Mouse (Mus musculus) forebrain, embryonic 15.5 days (tissue): ENCODE results near the gene Ufsp2. TPM values are rescaled to one million over a fixed set of nuclear protein-coding genes. Genes with fewer than 3 reads are reported as not detected.

Source experiments
- ATAC-seq: fragments of 200-750 bp; cut with Nextera tagmentation; replicated peaks from 2 replicates; pipeline ENCODE4 v1.8.0; 2017; ENCODE audit warnings: mild to moderate bottlenecking, moderate TSS enrichment, moderate library complexity
- H3K27ac ChIP-seq: fragments of 300-500 bp; sonication (generic); replicated peaks from 2 replicates; pipeline ENCODE4 v1.5.1; 2015; ENCODE audit warnings: mild to moderate bottlenecking, inconsistent platforms
- H3K27me3 ChIP-seq: fragments of 300-500 bp; sonication (generic); 2 replicates; pipeline ENCODE4 v1.6.1; 2015; ENCODE audit warnings: inconsistent platforms
- H3K36me3 ChIP-seq: fragments of 300-500 bp; sonication (generic); 2 replicates; pipeline ENCODE4 v1.6.1; 2015; ENCODE audit warnings: mild to moderate bottlenecking, inconsistent platforms
- H3K4me1 ChIP-seq: fragments of 300-500 bp; sonication (generic); 2 replicates; pipeline ENCODE4 v1.6.1; 2015; ENCODE audit warnings: inconsistent platforms
- H3K4me2 ChIP-seq: fragments of 300-500 bp; sonication (generic); replicated peaks from 2 replicates; pipeline ENCODE4 v1.6.1; 2015; ENCODE audit warnings: mild to moderate bottlenecking, inconsistent platforms
- H3K4me3 ChIP-seq: fragments of 300-500 bp; sonication (generic); 2 replicates; pipeline ENCODE4 v1.5.1; 2015; ENCODE audit warnings: mild to moderate bottlenecking, inconsistent platforms
- H3K9ac ChIP-seq: fragments of 300-500 bp; sonication (generic); replicated peaks from 2 replicates; pipeline ENCODE4 v1.6.1; 2015; ENCODE audit warnings: mild to moderate bottlenecking, inconsistent platforms
- H3K9me3 ChIP-seq: fragments of 300-500 bp; sonication (generic); 2 replicates; pipeline ENCODE4 v1.6.1; 2016; ENCODE audit warnings: inconsistent platforms
- WGBS: fragments of 180-500 bp; shearing (Covaris S2); methylation state at CpG from one replicate; pipeline ENCODE4 v1.1.7; 2015; ENCODE audit warnings: mixed read lengths; 5-methylcytosine and 5-hydroxymethylcytosine counted together
- polyA plus RNA-seq: library from polyadenylated mRNA; unstranded; fragments of >200 nt; fragmentation: Nextera tagmentation; extraction: Ambion mirVana; gene quantifications from 2 replicates; pipeline ENCODE4 v1.2.1, GENCODE M21; 2015

The Ufsp2 gene
- polyA plus RNA-seq, 1 experiment from 2014 or later: 60.9 TPM

- Histone ChIP-seq H3K36me3 (no peaks in the 10 kb centered on the region), H3K4me1 (no peaks in the 10 kb centered on the region), H3K27ac (no peak overlapping the region), H3K9ac (no peak overlapping the region), H3K9me3 (no peaks in the 10 kb centered on the region), H3K27me3 (no peaks in the 10 kb centered on the region), H3K4me3 (no peak overlapping the region), H3K4me2 (no peak overlapping the region)
- 66% methylated on average over 4 of the region's 4 CpGs for whole genome bisulfite sequencing
- ATAC-seq: no peak
Observed at GRCm38 (mm10) chr8:46024392-46024791, 49.1 kb downstream of the Ufsp2 start.

DNA sequence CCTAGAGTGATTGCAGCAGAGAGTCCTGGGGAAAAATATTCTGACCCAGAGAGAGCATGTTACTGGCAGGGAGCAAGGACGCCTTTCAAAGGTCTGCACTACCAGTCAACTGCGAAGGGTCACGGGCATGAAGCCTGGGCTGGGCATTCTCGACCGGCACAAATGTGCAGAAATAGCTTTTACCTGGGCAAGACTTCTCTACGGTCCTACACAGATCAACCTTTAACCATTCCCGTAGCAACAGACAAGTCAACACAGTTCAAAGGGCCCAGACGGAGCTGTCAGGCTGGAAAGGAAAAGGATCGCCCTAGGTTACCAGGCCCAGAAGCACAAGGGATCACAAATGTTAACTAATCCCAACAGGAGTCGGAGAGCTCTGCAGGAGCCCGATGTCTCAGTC, 60.9 kb downstream of the Ufsp2 start:
- no peaks in the 10 kb centered on the region for H3K4me1 ChIP-seq
- 77% methylated on average over 11 of the region's 11 CpGs for WGBS
- no peak for ATAC-seq

DNA sequence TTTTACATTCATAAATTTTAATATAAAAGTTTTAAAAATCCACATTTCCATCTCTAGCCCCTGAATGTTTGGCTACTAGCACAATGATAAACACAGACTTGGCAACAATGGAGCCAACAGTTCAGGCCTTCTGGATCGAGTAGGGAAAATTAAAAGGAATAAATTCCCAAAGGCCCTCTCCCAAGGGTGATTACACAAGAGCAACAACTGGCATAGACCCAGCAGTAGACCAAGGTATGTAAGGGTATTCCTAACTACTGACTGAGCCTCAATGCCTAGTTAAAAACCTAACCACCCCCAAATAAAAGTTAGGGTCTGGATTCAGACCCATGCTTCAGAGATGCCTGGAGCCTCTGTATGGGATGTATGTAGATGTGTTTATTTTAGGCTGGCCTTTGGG, 64.3 kb downstream of the Ufsp2 start:
- Histone ChIP-seq H3K27ac (no peak overlapping the region), H3K36me3 (peaks cover under 1% of the 10 kb centered on the region; the same call in 1 of the 2 replicates), H3K4me1 (no peaks in the 10 kb centered on the region), H3K4me3 (no peak overlapping the region), H3K9ac (no peak overlapping the region), H3K27me3 (no peaks in the 10 kb centered on the region), H3K9me3 (no peaks in the 10 kb centered on the region), H3K4me2 (no peak overlapping the region)
- no peak for ATAC-seq
- 58% methylated on average over 1 of the region's 1 CpGs for whole genome bisulfite sequencing

More for the DNA sequence above, 60.9 kb downstream of the Ufsp2 start:
- Histone ChIP-seq H3K9ac (no peak overlapping the region), H3K9me3 (no peaks in the 10 kb centered on the region), H3K27ac (no peak overlapping the region), H3K36me3 (peaks cover 4% of the 10 kb centered on the region; the same call in 1 of the 2 replicates), H3K4me3 (no peak overlapping the region), H3K27me3 (no peaks in the 10 kb centered on the region), H3K4me2 (no peak overlapping the region)

DNA sequence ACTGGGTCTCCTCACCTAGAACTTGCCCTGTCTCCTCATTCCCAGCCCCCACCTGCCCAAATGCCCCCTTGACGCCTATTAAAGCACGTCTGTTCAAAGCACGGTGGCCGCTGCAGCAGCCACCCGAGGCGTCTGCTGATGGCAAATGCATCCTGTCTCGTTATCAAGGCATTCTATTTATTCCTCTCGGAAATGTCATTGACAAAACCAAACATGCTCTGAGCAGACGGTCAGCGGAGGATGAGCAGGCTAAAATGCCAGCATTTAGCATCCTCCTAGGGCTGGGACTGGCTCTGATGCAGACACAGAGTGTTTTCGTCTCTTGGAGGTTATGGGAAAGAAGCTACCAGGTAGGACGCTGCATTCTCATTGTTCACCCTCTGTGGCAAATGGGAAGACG, 64.9 kb downstream of the Ufsp2 start:
- 0 out of 2 replicates have a peak, but pooled peaks have one; percentile 8 for ATAC-seq
- no peaks in the 10 kb centered on the region for H3K4me1 ChIP-seq
- no peak overlapping the region for H3K27ac ChIP-seq
- H3K4me2 ChIP-seq: no peak overlapping the region
- no peaks in the 10 kb centered on the region for H3K9me3 ChIP-seq
- no peaks in the 10 kb centered on the region for H3K27me3 ChIP-seq
- no peaks in the 10 kb centered on the region for H3K36me3 ChIP-seq
- 54% methylated on average over 13 of the region's 13 CpGs for WGBS
- H3K9ac ChIP-seq: no peak overlapping the region
- no peak overlapping the region for H3K4me3 ChIP-seq

Other genes starting within 250 kb of the Ufsp2 start
- 4.2 and 5.2 TPM in 2 replicates for gene Pdlim3, start 90.1 kb upstream of the Ufsp2 start, polyA plus RNA-seq
- 0.38 TPM in 1 of 2 replicates, not detected in the other for gene Ccdc110, start 40.9 kb upstream of the Ufsp2 start, polyA plus RNA-seq
- 3.8 and 4.4 TPM in 2 replicates for gene 1700029J07Rik, start 276 bp upstream of the Ufsp2 start, polyA plus RNA-seq
- gene Lrp2bp, start 23.8 kb downstream of the Ufsp2 start, polyA plus RNA-seq: 0.42 and 0.45 TPM in 2 replicates
- gene Ankrd37, start 30.2 kb downstream of the Ufsp2 start, polyA plus RNA-seq: 24.7 and 29.6 TPM in 2 replicates
- gene Cfap97, start 176.2 kb downstream of the Ufsp2 start, polyA plus RNA-seq: 23.1 and 24.3 TPM in 2 replicates
- gene Snx25, start 176.6 kb downstream of the Ufsp2 start, polyA plus RNA-seq: 4.8 and 5.7 TPM in 2 replicates
- gene Slc25a4, start 235.8 kb downstream of the Ufsp2 start, polyA plus RNA-seq: 656 and 691 TPM in 2 replicates